Mouse (Mus musculus) myocyte (in vitro differentiated cells): ENCODE measurements around the gene BC049352.

ENCODE experiments used
- CEBPB ChIP-seq: IDR thresholded peaks from 2 replicates; pipeline ENCODE4 v1.6.1; 2011; ENCODE audit warnings: mild to moderate bottlenecking, moderate library complexity; ENCODE audit not compliant: poor library complexity, insufficient read depth, severe bottlenecking
- POLR2A ChIP-seq: IDR thresholded peaks from one replicate; pipeline ENCODE4 v1.6.1; 2011; ENCODE audit warnings: low read depth, mild to moderate bottlenecking, control low read depth, moderate library complexity; ENCODE audit not compliant: insufficient read length
- POLR2AphosphoS2 ChIP-seq: IDR thresholded peaks from one replicate; pipeline ENCODE4 v1.6.1; 2011; ENCODE audit warnings: low read depth, control low read depth; ENCODE audit not compliant: insufficient read length

DNA sequence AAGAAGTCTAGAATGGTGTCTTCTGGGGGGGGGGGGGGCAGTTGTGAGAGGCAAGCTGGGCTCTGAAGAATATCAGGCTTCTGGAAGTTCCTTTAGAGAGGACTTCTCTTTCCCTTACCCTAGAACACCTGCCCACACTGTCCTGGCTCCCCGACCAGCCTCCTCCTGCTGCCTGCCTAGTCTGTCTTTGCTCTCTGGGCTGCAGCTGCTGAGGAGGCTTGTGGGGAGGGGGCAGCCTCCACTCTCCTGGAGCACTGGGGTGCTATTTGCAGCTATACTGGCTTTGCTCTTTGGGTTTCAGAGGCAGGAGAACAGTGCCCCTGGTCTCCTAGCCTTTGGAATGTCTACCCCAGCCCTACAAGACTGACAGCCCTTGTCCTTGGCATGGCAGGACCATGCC, 30.9 kb upstream of the BC049352 start:
- TF ChIP-seq POLR2A (no peak), POLR2AphosphoS2 (no peak), CEBPB (no peak)
